Mouse (Mus musculus): ENCODE data around the gene Ube2c. TPM values are rescaled to one million over a fixed set of nuclear protein-coding genes. Genes with fewer than 3 reads are reported as not detected.
A peak's percentile ranks its signal among the peaks of the same experiment; 100 is the strongest.

Ube2c gene
- polyA plus RNA-seq, 1 experiment from 2014 or later, result 104 TPM

DNA sequence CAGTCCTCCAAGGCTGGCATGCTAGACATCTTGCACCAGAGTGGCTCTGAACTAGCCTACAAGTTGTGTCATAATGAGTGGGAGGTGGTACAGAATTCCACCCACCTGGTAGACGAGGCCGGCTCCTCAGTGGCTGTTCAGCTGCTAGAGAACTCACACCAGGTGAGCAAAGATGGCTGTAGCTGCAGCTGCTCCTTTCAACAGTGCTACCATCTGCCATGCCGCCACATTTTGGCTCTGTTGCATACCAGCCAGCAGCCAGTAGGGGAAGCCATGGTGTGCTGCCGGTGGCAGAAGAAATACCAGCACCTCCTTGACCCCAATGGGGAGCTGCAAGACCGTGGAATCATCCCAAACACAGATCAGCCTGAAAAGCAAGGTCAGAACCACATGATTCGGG is 51.4 kb downstream of the Ube2c start:
- H3K27ac ChIP-seq (replicated peaks), result no peak overlapping the region
- WGBS, result 81% methylated on average over 6 of the region's 6 CpGs
- 0 out of 2 replicates have a peak, but pooled peaks cover 2% of the 10 kb centered on the region for H3K4me1 ChIP-seq (replicated peaks; ENCODE audit: control insufficient read depth, insufficient read depth)
- TF ChIP-seq EP300 (optimal IDR thresholded peaks at IDR 0.05), result no peak
- TF ChIP-seq CTCF (IDR thresholded peaks at IDR 0.05; ENCODE audit: low read depth), result no peak
- H3K27me3 ChIP-seq (ENCODE audit: control insufficient read depth, insufficient read depth, low read length), result no peaks in the 10 kb centered on the region
- H3K4me3 ChIP-seq (ENCODE audit: low read depth, low read length), result no peak overlapping the region
- no peak overlapping the region for H3K4me2 ChIP-seq (replicated peaks; ENCODE audit: low read depth)
- no peaks in the 10 kb centered on the region for H3K9me3 ChIP-seq (ENCODE audit: control insufficient read depth, low read length)
- H3K9ac ChIP-seq (ENCODE audit: low read length), result no peak overlapping the region
- H3K36me3 ChIP-seq (ENCODE audit: control insufficient read depth, insufficient read depth, low read length), result peaks cover 9% of the 10 kb centered on the region; the same call in 1 of the 2 replicates
- DNase-seq (ENCODE audit: low spot score) (no peak), ATAC-seq (ENCODE audit: low FRiP score, low TSS enrichment) (no peak)

DNA sequence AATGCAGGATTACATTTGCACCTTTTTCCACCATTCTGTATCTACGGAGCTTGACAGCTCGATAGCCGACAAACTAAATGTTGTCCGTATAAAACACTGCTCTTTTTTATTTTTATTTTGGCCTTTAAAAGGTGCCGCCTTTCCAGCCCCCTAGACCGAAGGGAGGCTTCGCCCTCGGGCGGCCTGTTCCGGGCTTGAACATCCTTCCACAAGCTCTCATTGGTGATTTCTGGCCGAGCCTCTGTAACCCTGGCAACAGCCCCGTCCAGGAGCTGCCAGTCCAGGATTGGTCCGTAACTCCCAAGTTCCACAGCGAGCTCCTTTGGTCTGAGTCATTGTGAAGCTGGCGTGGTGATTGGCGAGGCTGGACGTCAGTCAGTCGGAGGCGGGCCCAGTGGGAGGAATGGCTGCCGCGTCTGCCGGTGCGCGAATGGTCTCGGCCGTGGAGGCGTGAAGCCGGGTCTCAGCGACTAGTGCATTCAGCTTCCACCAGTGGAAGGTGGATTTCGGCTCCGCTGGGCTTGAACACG is 53.0 kb downstream of the Ube2c start, which contains the start of gene Zswim1:
TSS of gene Zswim1 (plus strand) at position 51 of the 530 bp plus-strand sequence.
- Histone ChIP-seq H3K27ac (replicated peaks) (peak within 1 kb of the TSS; percentile 81), H3K27me3 (ENCODE audit: control insufficient read depth, insufficient read depth, low read length) (no peaks in the 10 kb centered on the region), H3K9me3 (ENCODE audit: control insufficient read depth, low read length) (no peaks in the 10 kb centered on the region), H3K4me1 (replicated peaks; ENCODE audit: control insufficient read depth, insufficient read depth) (0 out of 2 replicates have a peak, but pooled peaks cover 2% of the 10 kb centered on the region), H3K4me3 (ENCODE audit: low read depth, low read length) (peak within 1 kb of the TSS; percentile 71), H3K36me3 (ENCODE audit: control insufficient read depth, insufficient read depth, low read length) (peaks cover 15% of the 10 kb centered on the region; the same call in 1 of the 2 replicates), H3K9ac (ENCODE audit: low read length) (peak within 1 kb of the TSS; percentile 64), H3K4me2 (replicated peaks; ENCODE audit: low read depth) (peak within 1 kb of the TSS; percentile 71)
- DNase-seq (ENCODE audit: low spot score), result peak; percentile 98
- ATAC-seq (ENCODE audit: low FRiP score, low TSS enrichment), result peak; percentile 99
- peak; percentile 18 for TF ChIP-seq CTCF (IDR thresholded peaks at IDR 0.05; ENCODE audit: low read depth)
- no peak for TF ChIP-seq EP300 (optimal IDR thresholded peaks at IDR 0.05)
- under 1% methylated on average over 32 of the region's 32 CpGs for WGBS

DNA sequence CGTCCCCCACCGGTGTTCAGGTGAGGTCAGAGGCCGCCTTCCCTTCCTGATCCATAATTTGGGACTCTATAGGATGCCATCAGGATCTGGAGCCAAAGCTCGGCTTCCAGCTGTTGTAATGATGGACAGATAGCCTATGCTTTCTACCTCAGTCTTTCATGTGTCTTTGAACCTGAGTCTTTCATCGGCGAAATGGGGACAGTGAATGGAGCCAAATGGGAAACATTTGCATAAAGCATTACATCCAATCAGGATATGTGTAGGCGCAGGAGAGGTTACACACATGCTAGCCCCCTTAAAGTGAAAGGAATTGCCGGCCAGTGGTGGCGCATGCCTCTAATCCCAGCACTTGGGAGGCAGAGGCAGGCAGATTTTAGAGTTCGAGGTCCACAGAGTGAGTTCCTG is 53.5 kb downstream of the Ube2c start:
- DNase-seq (ENCODE audit: low spot score), result peak; percentile 43

DNA sequence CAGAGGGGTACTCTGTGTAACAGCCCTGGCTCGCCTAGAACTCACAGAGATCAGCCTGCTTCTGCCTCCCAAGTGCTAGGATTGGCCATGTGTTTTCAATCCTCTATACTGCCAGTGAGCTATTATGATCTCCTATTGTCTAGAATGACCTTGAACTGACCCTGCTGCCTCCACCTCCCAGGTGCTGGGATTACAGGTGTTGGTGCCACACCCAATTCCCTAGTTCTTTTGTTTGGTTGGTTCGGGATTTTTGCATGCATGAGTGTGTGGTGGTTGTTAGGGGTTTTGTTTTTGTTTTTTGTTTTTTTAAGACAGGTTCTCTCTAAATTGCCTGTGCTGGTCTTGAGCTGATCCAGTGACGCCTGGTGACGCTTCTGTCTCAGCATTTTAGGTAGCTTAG is 54.3 kb downstream of the Ube2c start:
- ATAC-seq (ENCODE audit: low FRiP score, low TSS enrichment), result no peak
- no peaks in the 10 kb centered on the region for H3K27me3 ChIP-seq (ENCODE audit: control insufficient read depth, insufficient read depth, low read length)
- no peak overlapping the region for H3K4me3 ChIP-seq (ENCODE audit: low read depth, low read length)
- WGBS, result 90% methylated on average over 4 of the region's 4 CpGs
- 0 out of 2 replicates have a peak, but pooled peaks cover 2% of the 10 kb centered on the region for H3K4me1 ChIP-seq (replicated peaks; ENCODE audit: control insufficient read depth, insufficient read depth)
- no peak overlapping the region for H3K9ac ChIP-seq (ENCODE audit: low read length)
- no peak overlapping the region for H3K27ac ChIP-seq (replicated peaks)
- H3K36me3 ChIP-seq (ENCODE audit: control insufficient read depth, insufficient read depth, low read length), result peaks cover 16% of the 10 kb centered on the region; the same call in 1 of the 2 replicates
- H3K4me2 ChIP-seq (replicated peaks; ENCODE audit: low read depth), result no peak overlapping the region
- no peak for DNase-seq (ENCODE audit: low spot score)
- TF ChIP-seq CTCF (IDR thresholded peaks at IDR 0.05; ENCODE audit: low read depth), result no peak
- TF ChIP-seq EP300 (optimal IDR thresholded peaks at IDR 0.05), result no peak
- no peaks in the 10 kb centered on the region for H3K9me3 ChIP-seq (ENCODE audit: control insufficient read depth, low read length)

More for the DNA sequence above, 53.5 kb downstream of the Ube2c start:
- Histone ChIP-seq H3K4me2 (replicated peaks; ENCODE audit: low read depth) (peak overlapping the region; percentile 71), H3K9ac (ENCODE audit: low read length) (peak overlapping the region; percentile 64), H3K36me3 (ENCODE audit: control insufficient read depth, insufficient read depth, low read length) (peaks cover 16% of the 10 kb centered on the region; the same call in 1 of the 2 replicates), H3K27me3 (ENCODE audit: control insufficient read depth, insufficient read depth, low read length) (no peaks in the 10 kb centered on the region), H3K4me3 (ENCODE audit: low read depth, low read length) (peak overlapping the region; percentile 71), H3K27ac (replicated peaks) (peak overlapping the region; percentile 81), H3K9me3 (ENCODE audit: control insufficient read depth, low read length) (no peaks in the 10 kb centered on the region), H3K4me1 (replicated peaks; ENCODE audit: control insufficient read depth, insufficient read depth) (0 out of 2 replicates have a peak, but pooled peaks cover 2% of the 10 kb centered on the region)
- TF ChIP-seq EP300 (optimal IDR thresholded peaks at IDR 0.05) (no peak), CTCF (IDR thresholded peaks at IDR 0.05; ENCODE audit: low read depth) (peak; percentile 24; the same call in 1 of the 2 replicates)
- WGBS, result 1% methylated on average over 10 of the region's 10 CpGs
- ATAC-seq (ENCODE audit: low FRiP score, low TSS enrichment), result peak; percentile 35

DNA sequence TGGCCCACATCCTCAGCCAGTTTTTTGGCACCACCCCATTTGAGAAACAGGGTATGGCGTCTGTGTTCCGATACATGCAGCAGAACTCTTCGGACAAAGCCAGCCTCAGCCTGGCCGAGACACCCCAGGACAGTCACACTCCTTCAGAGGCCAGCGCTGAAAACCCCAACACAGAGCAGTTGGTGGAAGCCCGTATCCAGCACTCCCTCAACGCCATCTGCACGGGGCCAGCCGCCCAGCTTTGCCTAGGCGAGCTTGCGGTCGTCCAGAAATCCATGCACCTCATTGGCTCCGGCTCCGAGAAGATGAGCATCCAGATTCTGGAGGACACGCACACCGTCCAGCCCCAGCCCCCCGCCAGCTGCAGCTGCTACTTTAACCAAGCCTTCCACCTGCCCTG is 55.8 kb downstream of the Ube2c start:
- H3K4me3 ChIP-seq (ENCODE audit: low read depth, low read length), result no peak overlapping the region
- H3K4me1 ChIP-seq (replicated peaks; ENCODE audit: control insufficient read depth, insufficient read depth), result 0 out of 2 replicates have a peak, but pooled peaks cover 2% of the 10 kb centered on the region
- TF ChIP-seq CTCF (IDR thresholded peaks at IDR 0.05; ENCODE audit: low read depth) (no peak), EP300 (optimal IDR thresholded peaks at IDR 0.05) (no peak)
- DNase-seq (ENCODE audit: low spot score), result no peak
- no peak overlapping the region for H3K4me2 ChIP-seq (replicated peaks; ENCODE audit: low read depth)
- H3K27ac ChIP-seq (replicated peaks), result no peak overlapping the region
- no peaks in the 10 kb centered on the region for H3K27me3 ChIP-seq (ENCODE audit: control insufficient read depth, insufficient read depth, low read length)
- no peak overlapping the region for H3K9ac ChIP-seq (ENCODE audit: low read length)
- peaks cover 16% of the 10 kb centered on the region; the same call in 1 of the 2 replicates for H3K36me3 ChIP-seq (ENCODE audit: control insufficient read depth, insufficient read depth, low read length)
- WGBS, result 97% methylated on average over 17 of the region's 17 CpGs
- no peak for ATAC-seq (ENCODE audit: low FRiP score, low TSS enrichment)
- no peaks in the 10 kb centered on the region for H3K9me3 ChIP-seq (ENCODE audit: control insufficient read depth, low read length)

Data from stomach, postnatal 0 days (tissue).